Mouse (Mus musculus): ENCODE data around the gene Gsdma2. TPM values are rescaled to one million over a fixed set of nuclear protein-coding genes. Genes with fewer than 3 reads are reported as not detected.
"Not testable (repeated sequence)": the region's sequence is repeated elsewhere in the genome, so short reads cannot be mapped to it uniquely, and the experiment has no call there.

Gene Gsdma2
- polyA plus RNA-seq, 1 experiment: 0.42 TPM

DNA sequence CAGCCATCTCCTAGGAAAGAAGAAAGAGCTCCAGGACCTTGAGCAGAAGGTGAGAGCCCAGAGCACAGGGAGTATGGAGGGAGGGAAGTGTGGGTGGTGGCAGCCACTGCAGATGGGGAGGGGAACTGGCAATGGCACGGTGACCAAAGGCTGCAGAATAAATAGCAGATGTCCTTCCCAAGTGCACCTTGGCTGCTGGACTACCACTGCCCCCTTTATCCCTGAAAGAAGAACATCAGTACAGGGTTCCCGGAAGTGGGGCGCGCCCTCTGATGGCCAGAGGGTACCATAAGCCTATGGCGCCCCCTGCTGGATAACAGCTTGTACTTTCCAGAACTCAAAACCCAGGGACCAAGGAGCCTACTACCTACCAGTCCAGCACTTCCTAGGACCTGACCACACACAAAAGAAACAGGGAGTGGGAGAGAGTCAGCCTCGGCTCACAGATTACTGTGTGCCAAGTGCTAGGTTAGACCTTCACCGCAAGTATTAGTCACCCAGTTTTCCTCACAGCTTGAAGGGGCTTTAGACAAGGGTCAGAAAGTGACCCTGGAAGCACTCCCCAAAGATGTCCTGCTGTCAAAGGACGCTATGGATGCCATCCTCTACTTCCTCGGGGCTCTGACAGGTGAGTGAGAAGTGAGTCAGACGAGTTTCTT is 11.1 kb upstream of the Gsdma2 start:
- TF ChIP-seq CTCF (IDR thresholded peaks at IDR 0.05; ENCODE audit: control insufficient read depth, insufficient read depth, insufficient replicate concordance, low read depth, low read length): peak; percentile 39; the same call in 1 of the 2 replicates
- H3K4me1 ChIP-seq (ENCODE audit: control insufficient read depth, insufficient read depth, low read length); H3K27me3 ChIP-seq (ENCODE audit: control insufficient read depth, insufficient read depth, low read length): not testable (repeated sequence)

GRCm38 (mm10) chr11:98637501-98637900 is 9.1 kb upstream of the Gsdma2 start:
- TF ChIP-seq POLR2A (IDR thresholded peaks at IDR 0.05; ENCODE audit: control insufficient read depth, low read depth, low read length): no peak
- no peak for TF ChIP-seq CTCF (IDR thresholded peaks at IDR 0.05; ENCODE audit: control insufficient read depth, insufficient read depth, insufficient replicate concordance, low read depth, low read length)

More for the DNA sequence above, 11.1 kb upstream of the Gsdma2 start:
- H3K27ac ChIP-seq (ENCODE audit: control insufficient read depth, insufficient read depth, low read depth, low read length); H3K36me3 ChIP-seq (ENCODE audit: control insufficient read depth, insufficient read depth, low read length): not testable (repeated sequence)
- peak overlapping the region; percentile 34 for H3K4me3 ChIP-seq (ENCODE audit: control insufficient read depth, low read depth, low read length)

GRCm38 (mm10) chr11:98640091-98640490 is 6.5 kb upstream of the Gsdma2 start:
- no peak overlapping the region for H3K4me3 ChIP-seq (ENCODE audit: control insufficient read depth, low read depth, low read length)
- no peaks in the 10 kb centered on the region for H3K27me3 ChIP-seq (ENCODE audit: control insufficient read depth, insufficient read depth, low read length)
- H3K36me3 ChIP-seq (ENCODE audit: control insufficient read depth, insufficient read depth, low read length): no peaks in the 10 kb centered on the region
- no peak overlapping the region for H3K27ac ChIP-seq (ENCODE audit: control insufficient read depth, insufficient read depth, low read depth, low read length)
- H3K4me1 ChIP-seq (ENCODE audit: control insufficient read depth, insufficient read depth, low read length): no peaks in the 10 kb centered on the region
- no peak for TF ChIP-seq CTCF (IDR thresholded peaks at IDR 0.05; ENCODE audit: control insufficient read depth, insufficient read depth, insufficient replicate concordance, low read depth, low read length)
- TF ChIP-seq POLR2A (IDR thresholded peaks at IDR 0.05; ENCODE audit: control insufficient read depth, low read depth, low read length): no peak

More at GRCm38 (mm10) chr11:98637501-98637900, 9.1 kb upstream of the Gsdma2 start:
- no peak overlapping the region for H3K27ac ChIP-seq (ENCODE audit: control insufficient read depth, insufficient read depth, low read depth, low read length)
- H3K36me3 ChIP-seq (ENCODE audit: control insufficient read depth, insufficient read depth, low read length): no peaks in the 10 kb centered on the region
- no peak overlapping the region for H3K4me3 ChIP-seq (ENCODE audit: control insufficient read depth, low read depth, low read length)
- no peaks in the 10 kb centered on the region for H3K27me3 ChIP-seq (ENCODE audit: control insufficient read depth, insufficient read depth, low read length)
- no peaks in the 10 kb centered on the region for H3K4me1 ChIP-seq (ENCODE audit: control insufficient read depth, insufficient read depth, low read length)

GRCm38 (mm10) chr11:98644757-98645156 is 1.8 kb upstream of the Gsdma2 start:
- TF ChIP-seq CTCF (IDR thresholded peaks at IDR 0.05; ENCODE audit: control insufficient read depth, insufficient read depth, insufficient replicate concordance, low read depth, low read length) (no peak), POLR2A (IDR thresholded peaks at IDR 0.05; ENCODE audit: control insufficient read depth, low read depth, low read length) (no peak)
- no peak overlapping the region for H3K4me3 ChIP-seq (ENCODE audit: control insufficient read depth, low read depth, low read length)
- no peaks in the 10 kb centered on the region for H3K4me1 ChIP-seq (ENCODE audit: control insufficient read depth, insufficient read depth, low read length)
- no peaks in the 10 kb centered on the region for H3K27me3 ChIP-seq (ENCODE audit: control insufficient read depth, insufficient read depth, low read length)
- H3K27ac ChIP-seq (ENCODE audit: control insufficient read depth, insufficient read depth, low read depth, low read length): no peak overlapping the region
- no peaks in the 10 kb centered on the region for H3K36me3 ChIP-seq (ENCODE audit: control insufficient read depth, insufficient read depth, low read length)

- H3K4me1 ChIP-seq (ENCODE audit: control insufficient read depth, insufficient read depth, low read length): no peaks in the 10 kb centered on the region
- TF ChIP-seq CTCF (IDR thresholded peaks at IDR 0.05; ENCODE audit: control insufficient read depth, insufficient read depth, insufficient replicate concordance, low read depth, low read length) (no peak), POLR2A (IDR thresholded peaks at IDR 0.05; ENCODE audit: control insufficient read depth, low read depth, low read length) (no peak)
- no peak overlapping the region for H3K27ac ChIP-seq (ENCODE audit: control insufficient read depth, insufficient read depth, low read depth, low read length)
- H3K27me3 ChIP-seq (ENCODE audit: control insufficient read depth, insufficient read depth, low read length): no peaks in the 10 kb centered on the region
- no peak overlapping the region for H3K4me3 ChIP-seq (ENCODE audit: control insufficient read depth, low read depth, low read length)
- no peaks in the 10 kb centered on the region for H3K36me3 ChIP-seq (ENCODE audit: control insufficient read depth, insufficient read depth, low read length)
Observed at GRCm38 (mm10) chr11:98645946-98646345, 613 bp upstream of the Gsdma2 start.

DNA sequence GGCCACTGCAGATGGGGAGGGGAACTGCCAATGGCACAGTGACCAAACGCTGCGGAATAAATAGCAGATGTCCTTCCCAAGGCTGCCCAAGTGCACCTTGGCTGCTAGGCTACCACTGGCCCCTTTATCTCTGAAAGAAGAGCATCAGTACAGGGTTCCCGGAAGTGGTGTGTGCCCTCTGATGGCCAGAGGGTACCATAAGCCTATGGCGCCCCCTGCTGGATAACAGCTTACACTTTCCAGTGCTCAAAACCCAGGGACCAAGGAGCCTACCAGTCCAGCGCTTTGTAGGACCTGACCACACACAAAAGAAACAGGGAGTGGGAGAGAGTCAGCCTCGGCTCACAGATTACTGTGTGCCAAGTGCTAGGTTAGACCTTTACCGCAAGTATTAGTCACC is 8.5 kb downstream of the Gsdma2 start:
- peak; percentile 78; the same call in 1 of the 2 replicates for TF ChIP-seq CTCF (IDR thresholded peaks at IDR 0.05; ENCODE audit: control insufficient read depth, insufficient read depth, insufficient replicate concordance, low read depth, low read length)
- H3K36me3 ChIP-seq (ENCODE audit: control insufficient read depth, insufficient read depth, low read length); H3K27ac ChIP-seq (ENCODE audit: control insufficient read depth, insufficient read depth, low read depth, low read length); H3K4me1 ChIP-seq (ENCODE audit: control insufficient read depth, insufficient read depth, low read length); H3K27me3 ChIP-seq (ENCODE audit: control insufficient read depth, insufficient read depth, low read length): not testable (repeated sequence)
- peak overlapping the region; percentile 44; the same call in 1 of the 2 replicates for H3K4me3 ChIP-seq (ENCODE audit: control insufficient read depth, low read depth, low read length)

- no peaks in the 10 kb centered on the region for H3K27me3 ChIP-seq (ENCODE audit: control insufficient read depth, insufficient read depth, low read length)
- no peak overlapping the region for H3K27ac ChIP-seq (ENCODE audit: control insufficient read depth, insufficient read depth, low read depth, low read length)
- H3K36me3 ChIP-seq (ENCODE audit: control insufficient read depth, insufficient read depth, low read length): no peaks in the 10 kb centered on the region
- TF ChIP-seq POLR2A (IDR thresholded peaks at IDR 0.05; ENCODE audit: control insufficient read depth, low read depth, low read length): no peak
- TF ChIP-seq CTCF (IDR thresholded peaks at IDR 0.05; ENCODE audit: control insufficient read depth, insufficient read depth, insufficient replicate concordance, low read depth, low read length): peak; percentile 50; the same call in 1 of the 2 replicates
- H3K4me1 ChIP-seq (ENCODE audit: control insufficient read depth, insufficient read depth, low read length): no peaks in the 10 kb centered on the region
- no peak overlapping the region for H3K4me3 ChIP-seq (ENCODE audit: control insufficient read depth, low read depth, low read length)
Observed at GRCm38 (mm10) chr11:98660517-98660916, 14.0 kb downstream of the Gsdma2 start.
